Mouse (Mus musculus) midbrain, embryonic 15.5 days (tissue): ENCODE measurements around the gene Upb1. TPM values are rescaled to one million over a fixed set of nuclear protein-coding genes. Genes with fewer than 3 reads are reported as not detected.
"Not testable (repeated sequence)": the region's sequence is repeated elsewhere in the genome, so short reads cannot be mapped to it uniquely, and the experiment has no call there.

Experiments used
- ATAC-seq: fragments of 200-750 bp; cut with Nextera tagmentation; replicated peaks from 2 replicates; pipeline ENCODE4 v1.8.0; 2017; ENCODE audit warnings: moderate TSS enrichment
- H3K27ac ChIP-seq: fragments of 300-500 bp; sonication (generic); 2 replicates; pipeline ENCODE4 v1.5.1; 2015; ENCODE audit warnings: mild to moderate bottlenecking, inconsistent platforms
- H3K27me3 ChIP-seq: fragments of 300-500 bp; sonication (generic); replicated peaks from 2 replicates; pipeline ENCODE4 v1.6.1; 2015; ENCODE audit warnings: inconsistent platforms
- H3K36me3 ChIP-seq: fragments of 300-500 bp; sonication (generic); replicated peaks from 2 replicates; pipeline ENCODE4 v1.6.1; 2015; ENCODE audit warnings: inconsistent platforms
- H3K4me1 ChIP-seq: fragments of 300-500 bp; sonication (generic); 2 replicates; pipeline ENCODE4 v1.6.1; 2015; ENCODE audit warnings: inconsistent platforms
- H3K4me2 ChIP-seq: fragments of 300-500 bp; sonication (generic); 2 replicates; pipeline ENCODE4 v1.6.1; 2015; ENCODE audit warnings: inconsistent platforms, mild to moderate bottlenecking, moderate library complexity
- H3K4me3 ChIP-seq: fragments of 300-500 bp; sonication (generic); 2 replicates; pipeline ENCODE4 v1.5.1; 2015; ENCODE audit warnings: mild to moderate bottlenecking, inconsistent platforms
- H3K9ac ChIP-seq: fragments of 300-500 bp; sonication (generic); 2 replicates; pipeline ENCODE4 v1.6.1; 2015; ENCODE audit warnings: mild to moderate bottlenecking, inconsistent platforms
- H3K9me3 ChIP-seq: fragments of 300-500 bp; sonication (generic); 2 replicates; pipeline ENCODE4 v1.6.1; 2016; ENCODE audit warnings: inconsistent platforms
- WGBS: fragments of 180-500 bp; shearing (Covaris S2); methylation state at CpG from one replicate; pipeline ENCODE4 v1.1.7; 2015; ENCODE audit warnings: mixed read lengths; 5-methylcytosine and 5-hydroxymethylcytosine counted together
- polyA plus RNA-seq: library from polyadenylated mRNA; unstranded; fragments of >200 nt; fragmentation: Nextera tagmentation; extraction: Ambion mirVana; gene quantifications from 2 replicates; pipeline ENCODE4 v1.2.1, GENCODE M21; 2015

Upb1 gene
- 0.28 and 0.51 TPM in 2 replicates for polyA plus RNA-seq

- no peak for ATAC-seq
- Histone ChIP-seq H3K4me1 (no peaks in the 10 kb centered on the region), H3K9me3 (no peaks in the 10 kb centered on the region), H3K36me3 (no peaks in the 10 kb centered on the region), H3K4me2 (no peak within 1 kb of the TSS), H3K4me3 (no peak within 1 kb of the TSS), H3K27me3 (no peaks in the 10 kb centered on the region), H3K9ac (no peak within 1 kb of the TSS), H3K27ac (no peak within 1 kb of the TSS)
- WGBS, result 88% methylated on average over 4 of the region's 4 CpGs
These were observed at the start of gene Upb1 for GRCm38 (mm10) chr10:75400958-75401357. Upb1 (plus strand) TSS chr10:75401115.

- H3K27ac ChIP-seq, result no peak overlapping the region
- no peak for ATAC-seq
- H3K27me3 ChIP-seq, result no peaks in the 10 kb centered on the region
- H3K4me3 ChIP-seq, result no peak overlapping the region
- no peak overlapping the region for H3K9ac ChIP-seq
- no peaks in the 10 kb centered on the region for H3K36me3 ChIP-seq
- no peak overlapping the region for H3K4me2 ChIP-seq
- H3K4me1 ChIP-seq, result no peaks in the 10 kb centered on the region
- no peaks in the 10 kb centered on the region for H3K9me3 ChIP-seq
- WGBS, result 95% methylated on average over 12 of the region's 12 CpGs
These were observed 48.4 kb upstream of the Upb1 start for GRCm38 (mm10) chr10:75352541-75352940.

- H3K9ac ChIP-seq, H3K36me3 ChIP-seq, H3K4me3 ChIP-seq, H3K27ac ChIP-seq, H3K9me3 ChIP-seq, H3K4me1 ChIP-seq, H3K4me2 ChIP-seq, H3K27me3 ChIP-seq, ATAC-seq: not testable (repeated sequence)
- 51% methylated on average over 7 of the region's 9 CpGs for WGBS
These were observed 47.1 kb upstream of the Upb1 start for GRCm38 (mm10) chr10:75353838-75354241.

- Histone ChIP-seq H3K4me3 (no peak overlapping the region), H3K36me3 (no peaks in the 10 kb centered on the region), H3K4me1 (no peaks in the 10 kb centered on the region), H3K27me3 (no peaks in the 10 kb centered on the region), H3K4me2 (no peak overlapping the region), H3K9ac (no peak overlapping the region), H3K27ac (no peak overlapping the region), H3K9me3 (no peaks in the 10 kb centered on the region)
- ATAC-seq, result no peak
- WGBS, result 74% methylated on average over 4 of the region's 4 CpGs
These were observed 45.6 kb upstream of the Upb1 start for GRCm38 (mm10) chr10:75355341-75355740.

- not testable (repeated sequence) for H3K36me3 ChIP-seq, H3K4me2 ChIP-seq, H3K4me3 ChIP-seq, H3K9me3 ChIP-seq, H3K27me3 ChIP-seq, H3K9ac ChIP-seq, H3K4me1 ChIP-seq
- WGBS, result 7% methylated on average over 1 of the region's 1 CpGs
- peak; percentile 85 for ATAC-seq
- H3K27ac ChIP-seq, result peak overlapping the region; percentile 40; the same call in 1 of the 2 replicates
These were observed 36.7 kb upstream of the Upb1 start for GRCm38 (mm10) chr10:75364214-75364690.

GRCm38 (mm10) chr10:75364796-75365195, 36.1 kb upstream of the Upb1 start:
- 75% methylated on average over 9 of the region's 9 CpGs for WGBS
- ATAC-seq, result no peak

GRCm38 (mm10) chr10:75365231-75365633, 35.7 kb upstream of the Upb1 start:
- Histone ChIP-seq H3K4me3 (peak overlapping the region; percentile 20; the same call in 1 of the 2 replicates), H3K4me2 (peak overlapping the region; percentile 15; the same call in 1 of the 2 replicates), H3K36me3 (no peaks in the 10 kb centered on the region), H3K9ac (no peak overlapping the region), H3K27me3 (no peaks in the 10 kb centered on the region), H3K9me3 (no peaks in the 10 kb centered on the region), H3K4me1 (peaks cover 9% of the 10 kb centered on the region; the same call in 1 of the 2 replicates), H3K27ac (no peak overlapping the region)
- 51% methylated on average over 6 of the region's 6 CpGs for WGBS
- peak; percentile 30; the same call in 1 of the 2 replicates for ATAC-seq

More at GRCm38 (mm10) chr10:75364796-75365195, 36.1 kb upstream of the Upb1 start:
- Histone ChIP-seq H3K9ac (no peak overlapping the region), H3K9me3 (no peaks in the 10 kb centered on the region), H3K4me3 (no peak overlapping the region), H3K36me3 (no peaks in the 10 kb centered on the region), H3K27me3 (no peaks in the 10 kb centered on the region), H3K27ac (peak overlapping the region; percentile 40; the same call in 1 of the 2 replicates), H3K4me1 (peaks cover 9% of the 10 kb centered on the region; the same call in 1 of the 2 replicates), H3K4me2 (no peak overlapping the region)

GRCm38 (mm10) chr10:75373655-75374351, 27.1 kb upstream of the Upb1 start:
- ATAC-seq, H3K27me3 ChIP-seq, H3K9me3 ChIP-seq, H3K9ac ChIP-seq, H3K36me3 ChIP-seq, H3K4me3 ChIP-seq, H3K4me1 ChIP-seq, H3K4me2 ChIP-seq, H3K27ac ChIP-seq: not testable (repeated sequence)
- 78% methylated on average over 15 of the region's 19 CpGs for WGBS

- Histone ChIP-seq H3K27ac (no peak overlapping the region), H3K27me3 (no peaks in the 10 kb centered on the region), H3K4me2 (no peak overlapping the region), H3K36me3 (no peaks in the 10 kb centered on the region), H3K9ac (no peak overlapping the region), H3K4me3 (no peak overlapping the region), H3K4me1 (no peaks in the 10 kb centered on the region), H3K9me3 (0 out of 2 replicates have a peak, but pooled peaks cover 2% of the 10 kb centered on the region)
- WGBS, result 89% methylated on average over 10 of the region's 10 CpGs
- ATAC-seq, result no peak
These were observed 22.2 kb upstream of the Upb1 start for GRCm38 (mm10) chr10:75378688-75379087.

GRCm38 (mm10) chr10:75390156-75390555, 10.8 kb upstream of the Upb1 start:
- no peak overlapping the region for H3K27ac ChIP-seq
- no peak overlapping the region for H3K4me3 ChIP-seq
- WGBS, result 73% methylated on average over 2 of the region's 2 CpGs
- no peaks in the 10 kb centered on the region for H3K4me1 ChIP-seq
- no peaks in the 10 kb centered on the region for H3K27me3 ChIP-seq
- no peak overlapping the region for H3K4me2 ChIP-seq
- H3K36me3 ChIP-seq, result no peaks in the 10 kb centered on the region
- H3K9ac ChIP-seq, result no peak overlapping the region
- H3K9me3 ChIP-seq, result no peaks in the 10 kb centered on the region
- ATAC-seq, result no peak

- H3K9me3 ChIP-seq, result no peaks in the 10 kb centered on the region
- no peak overlapping the region for H3K4me3 ChIP-seq
- no peaks in the 10 kb centered on the region for H3K27me3 ChIP-seq
- H3K4me2 ChIP-seq, result no peak overlapping the region
- WGBS, result 89% methylated on average over 4 of the region's 4 CpGs
- H3K4me1 ChIP-seq, result no peaks in the 10 kb centered on the region
- H3K9ac ChIP-seq, result no peak overlapping the region
- no peak overlapping the region for H3K27ac ChIP-seq
- ATAC-seq, result no peak
- no peaks in the 10 kb centered on the region for H3K36me3 ChIP-seq
These were observed 10.1 kb upstream of the Upb1 start for GRCm38 (mm10) chr10:75390832-75391231.

GRCm38 (mm10) chr10:75394796-75395195, 6.1 kb upstream of the Upb1 start:
- no peak overlapping the region for H3K4me2 ChIP-seq
- H3K27ac ChIP-seq, result no peak overlapping the region
- no peak overlapping the region for H3K4me3 ChIP-seq
- WGBS, result 88% methylated on average over 8 of the region's 8 CpGs
- H3K9ac ChIP-seq, result no peak overlapping the region
- no peaks in the 10 kb centered on the region for H3K4me1 ChIP-seq
- no peaks in the 10 kb centered on the region for H3K9me3 ChIP-seq
- no peaks in the 10 kb centered on the region for H3K27me3 ChIP-seq
- no peaks in the 10 kb centered on the region for H3K36me3 ChIP-seq
- ATAC-seq, result no peak

GRCm38 (mm10) chr10:75396966-75397365, 3.9 kb upstream of the Upb1 start:
- Histone ChIP-seq H3K9me3 (no peaks in the 10 kb centered on the region), H3K36me3 (no peaks in the 10 kb centered on the region), H3K9ac (no peak overlapping the region), H3K4me1 (no peaks in the 10 kb centered on the region), H3K27ac (no peak overlapping the region), H3K4me2 (no peak overlapping the region), H3K4me3 (no peak overlapping the region), H3K27me3 (no peaks in the 10 kb centered on the region)
- peak; percentile 33; the same call in 1 of the 2 replicates for ATAC-seq
- WGBS, result 37% methylated on average over 14 of the region's 14 CpGs
